Mouse (Mus musculus) brain, embryonic 14.5 days (tissue): ENCODE measurements at regions not wholly inside any gene's neighbourhood (a gene's known extent, or its start where the extent isn't known, plus 50 kb on each side); places are given as distances from the start of the nearest gene placed in this dataset.

Source experiments
- CTCF ChIP-seq: fragments of 200-500 bp; IDR thresholded peaks from 2 replicates; pipeline ENCODE4 v1.5.1; 2012; ENCODE audit warnings: inconsistent platforms, mild to moderate bottlenecking, moderate library complexity, borderline replicate concordance; ENCODE audit not compliant: insufficient read depth, insufficient read length; ENCODE audit errors: extremely low read depth
- POLR2A ChIP-seq: fragments of 200-500 bp; IDR thresholded peaks from 2 replicates; pipeline ENCODE4 v1.6.1; 2012; ENCODE audit warnings: mild to moderate bottlenecking, inconsistent platforms, borderline replicate concordance; ENCODE audit not compliant: poor library complexity, insufficient read depth, insufficient read length, severe bottlenecking; ENCODE audit errors: extremely low read depth

DNA sequence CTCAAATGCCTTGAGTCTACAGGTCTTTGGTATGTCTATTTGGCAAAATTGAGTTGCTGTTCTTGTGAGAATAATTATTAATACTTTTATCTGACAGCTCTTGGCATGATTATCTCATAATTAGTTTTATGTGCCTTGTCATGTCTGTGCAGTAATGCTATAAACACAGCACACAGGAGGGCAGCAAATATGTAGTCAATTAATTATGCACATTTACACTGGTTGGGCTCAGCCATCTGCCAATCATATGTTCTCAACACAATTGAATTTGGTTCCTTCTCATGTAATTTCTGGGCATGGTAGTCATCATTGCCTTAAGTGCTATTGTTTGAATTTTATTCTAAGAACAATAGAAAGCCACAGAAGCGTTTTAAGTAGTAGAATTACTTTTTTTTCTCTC, 1650.7 kb upstream of the Tenm2 start:
- TF ChIP-seq CTCF = no peak
- no peak for TF ChIP-seq POLR2A
